Mouse (Mus musculus): ENCODE data around the gene Per1.

Per1 gene

GRCm38 (mm10) chr11:69100639-69101360 lies 5.8 kb downstream of the Per1 start:
- DNase-seq = no peak

GRCm38 (mm10) chr11:69101604-69102402 lies 6.8 kb downstream of the Per1 start:
- no peak for DNase-seq

GRCm38 (mm10) chr11:69102403-69102725 lies 7.3 kb downstream of the Per1 start:
- no peak for DNase-seq

DNA sequence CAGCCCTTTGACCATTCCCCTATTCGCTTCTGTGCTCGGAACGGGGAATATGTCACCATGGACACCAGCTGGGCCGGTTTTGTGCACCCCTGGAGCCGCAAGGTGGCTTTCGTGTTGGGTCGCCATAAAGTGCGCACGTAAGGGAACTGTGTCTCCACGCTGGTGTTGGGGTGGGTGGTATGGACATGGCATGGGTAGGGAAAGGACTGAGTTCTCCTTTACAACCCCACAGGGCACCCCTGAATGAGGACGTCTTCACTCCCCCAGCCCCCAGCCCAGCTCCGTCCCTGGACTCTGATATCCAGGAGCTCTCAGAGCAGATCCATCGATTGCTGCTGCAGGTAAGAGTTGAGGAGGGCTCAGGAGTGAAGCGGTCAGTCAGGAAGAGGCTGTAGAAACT lies 8.1 kb downstream of the Per1 start:
- DNase-seq = no peak

- no peak for DNase-seq
These were observed 8.8 kb downstream of the Per1 start for GRCm38 (mm10) chr11:69103531-69104435.

DNA sequence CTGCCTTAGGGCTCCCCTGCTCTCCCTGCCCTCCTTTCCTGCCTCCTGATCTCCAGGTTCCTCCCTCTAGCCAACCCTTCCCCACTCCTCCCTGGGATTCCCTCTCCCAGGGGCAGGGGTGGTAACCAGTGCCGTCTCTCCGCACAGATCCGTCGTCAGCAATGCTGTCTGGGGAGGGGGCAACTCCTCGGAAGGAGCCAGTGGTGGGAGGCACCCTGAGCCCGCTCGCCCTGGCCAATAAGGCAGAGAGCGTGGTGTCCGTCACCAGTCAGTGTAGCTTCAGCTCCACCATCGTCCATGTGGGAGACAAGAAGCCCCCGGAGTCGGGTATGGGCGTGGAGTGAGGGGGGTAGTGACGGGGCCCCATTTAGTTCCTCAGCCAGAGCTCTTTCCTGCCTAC lies 9.5 kb downstream of the Per1 start:
- no peak for DNase-seq

DNA sequence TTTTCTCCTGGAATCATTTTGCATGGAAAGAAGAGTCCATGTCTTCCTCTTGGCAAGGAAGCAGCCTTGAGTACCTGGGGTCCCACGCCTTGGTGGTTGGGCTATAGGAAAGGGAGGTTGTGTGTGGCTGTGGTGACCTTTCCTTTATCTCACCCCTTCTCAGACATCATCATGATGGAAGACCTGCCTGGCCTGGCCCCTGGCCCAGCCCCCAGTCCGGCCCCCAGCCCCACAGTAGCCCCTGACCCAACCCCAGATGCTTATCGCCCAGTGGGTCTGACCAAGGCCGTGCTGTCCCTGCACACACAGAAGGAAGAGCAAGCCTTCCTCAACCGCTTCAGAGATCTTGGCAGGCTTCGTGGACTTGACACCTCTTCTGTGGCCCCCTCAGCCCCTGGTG lies 10.2 kb downstream of the Per1 start:
- DNase-seq = no peak

DNA sequence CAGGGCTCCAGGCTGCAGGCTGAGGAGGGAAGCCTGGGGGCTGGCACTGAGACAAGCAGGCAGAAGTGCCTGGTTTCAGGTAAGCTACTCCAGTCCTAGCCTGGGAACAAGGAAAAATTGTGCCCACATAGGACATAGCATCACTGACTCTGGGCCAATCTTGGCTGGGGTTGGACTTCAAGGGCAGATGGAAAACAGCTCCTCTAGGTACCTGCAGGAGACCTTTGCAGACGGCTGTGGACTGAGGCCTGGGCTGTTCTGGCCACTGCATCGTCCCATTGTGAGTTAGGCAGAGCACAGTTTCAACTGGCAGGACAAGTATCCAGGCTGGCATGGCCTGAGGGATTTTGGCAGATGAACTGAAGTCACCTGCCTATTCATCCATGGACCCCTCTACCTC lies 10.8 kb downstream of the Per1 start:
- DNase-seq = no peak

DNA sequence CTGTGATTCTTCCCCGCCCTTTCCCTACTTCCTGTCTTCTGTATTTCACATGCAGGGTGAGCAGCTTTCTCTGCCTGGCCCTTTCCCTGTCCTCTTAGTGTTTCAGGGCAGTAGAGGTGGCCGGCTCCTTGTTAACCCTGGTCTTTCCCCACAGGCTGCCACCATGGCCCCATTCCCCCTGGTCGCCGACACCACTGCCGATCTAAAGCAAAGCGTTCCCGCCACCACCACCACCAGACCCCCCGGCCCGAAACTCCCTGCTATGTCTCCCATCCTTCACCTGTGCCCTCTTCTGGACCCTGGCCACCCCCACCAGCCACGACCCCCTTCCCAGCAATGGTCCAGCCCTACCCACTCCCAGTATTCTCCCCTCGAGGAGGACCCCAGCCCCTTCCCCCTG lies 11.3 kb downstream of the Per1 start:
- no peak for DNase-seq

DNA sequence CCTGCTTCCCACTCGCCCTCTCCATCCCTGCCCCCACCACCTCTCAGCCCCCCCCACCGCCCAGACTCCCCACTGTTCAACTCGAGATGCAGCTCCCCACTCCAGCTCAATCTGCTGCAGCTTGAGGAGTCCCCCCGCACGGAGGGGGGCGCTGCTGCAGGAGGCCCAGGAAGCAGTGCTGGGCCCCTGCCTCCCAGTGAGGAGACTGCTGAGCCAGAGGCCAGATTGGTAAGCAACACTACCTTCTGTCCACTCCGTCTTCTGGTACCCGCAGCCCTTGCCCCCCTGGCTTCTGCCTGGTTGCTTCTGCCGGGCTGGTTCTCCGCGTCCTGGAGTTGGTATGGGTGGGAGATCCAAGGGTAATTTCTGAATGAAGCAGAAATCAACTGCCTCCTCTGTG lies 11.8 kb downstream of the Per1 start:
- DNase-seq = no peak

GRCm38 (mm10) chr11:69107676-69108075 lies 12.7 kb downstream of the Per1 start:
- no peak for DNase-seq

- DNase-seq = no peak
These were observed 13.2 kb downstream of the Per1 start for GRCm38 (mm10) chr11:69108223-69108622.

DNA sequence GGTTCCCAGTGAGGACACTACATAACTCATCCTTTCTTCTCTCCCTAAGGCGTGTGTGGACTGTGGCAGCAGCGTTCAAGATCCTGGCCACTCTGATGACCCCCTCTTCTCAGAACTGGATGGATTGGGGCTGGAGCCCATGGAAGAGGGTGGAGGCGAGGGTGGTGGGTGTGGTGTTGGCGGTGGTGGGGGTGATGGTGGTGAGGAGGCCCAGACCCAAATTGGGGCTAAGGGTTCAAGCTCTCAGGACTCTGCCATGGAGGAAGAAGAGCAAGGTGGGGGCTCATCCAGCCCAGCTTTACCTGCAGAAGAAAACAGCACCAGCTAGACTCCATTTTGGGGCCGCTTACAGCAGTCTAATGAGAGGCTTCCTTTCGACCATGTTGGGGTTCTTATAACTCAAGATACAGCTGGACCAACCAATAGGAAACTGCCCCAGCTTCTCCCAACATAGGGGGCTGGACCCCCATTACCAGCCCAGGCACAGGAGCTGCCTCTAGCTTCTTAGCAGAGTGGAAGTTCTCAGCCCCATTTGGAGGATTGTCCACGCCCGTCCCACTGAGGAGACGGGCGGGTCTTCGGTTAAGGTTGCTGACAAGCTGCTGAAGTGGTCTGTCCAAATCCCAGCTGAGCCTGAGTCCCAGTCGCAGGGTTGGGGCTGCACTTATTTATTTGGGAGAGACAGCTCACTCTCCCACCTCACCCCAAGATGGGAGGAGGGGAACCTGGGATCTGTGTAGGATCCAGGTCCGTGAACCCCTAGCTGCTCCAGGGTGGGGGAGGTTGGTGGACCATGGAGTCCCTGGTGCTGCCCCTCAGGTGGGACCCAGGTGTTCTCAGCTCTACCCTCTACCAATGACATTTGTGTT lies 14.2 kb downstream of the Per1 start:
- DNase-seq = no peak

- DNase-seq = peak; percentile 91
These were observed 15.5 kb downstream of the Per1 start for GRCm38 (mm10) chr11:69110319-69111046.

- no peak for DNase-seq
These were observed 16.2 kb downstream of the Per1 start for GRCm38 (mm10) chr11:69111051-69111810.

- no peak for DNase-seq
These were observed 16.8 kb downstream of the Per1 start for GRCm38 (mm10) chr11:69111865-69112264.

- no peak for DNase-seq
These were observed 19.0 kb downstream of the Per1 start for GRCm38 (mm10) chr11:69114018-69114417.

DNA sequence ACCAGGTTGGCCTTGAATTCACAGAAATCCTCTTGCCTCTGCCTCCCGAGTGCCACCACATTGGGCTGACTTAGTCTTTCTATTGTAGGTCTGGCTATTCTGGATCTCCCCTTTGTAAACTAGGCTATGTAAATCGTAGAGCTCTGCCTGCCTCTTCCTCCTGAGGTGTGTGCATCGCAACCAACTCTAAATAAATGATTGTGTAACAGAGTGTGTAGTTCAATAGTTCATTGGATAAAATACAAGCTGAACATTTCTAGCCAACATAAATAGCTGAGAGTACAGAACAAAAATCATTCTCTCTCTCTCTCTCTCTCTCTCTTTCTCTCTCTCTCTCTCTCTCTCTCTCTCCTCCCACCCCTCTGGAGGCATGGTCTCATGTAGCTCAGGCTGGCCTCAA lies 19.6 kb downstream of the Per1 start:
- no peak for DNase-seq

DNA sequence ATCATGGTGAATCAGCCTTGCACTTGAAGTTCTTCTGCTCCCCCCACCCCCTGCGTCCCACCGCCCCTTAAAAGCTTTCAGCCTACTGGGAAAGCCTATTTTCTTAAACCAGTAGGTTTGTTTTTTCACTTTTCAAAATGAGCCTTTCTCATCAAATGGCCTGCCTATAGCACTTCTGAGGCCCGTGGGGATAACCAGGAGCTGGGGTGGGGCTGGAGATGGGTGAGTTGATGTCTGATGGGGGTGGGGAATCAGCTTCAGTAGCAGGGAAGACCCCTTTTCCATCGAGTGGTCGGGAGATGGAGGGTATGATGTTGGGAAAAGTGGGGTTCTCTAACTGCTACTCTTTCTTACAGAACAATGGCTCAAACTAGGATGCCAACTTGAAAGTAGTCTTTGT lies 21.8 kb downstream of the Per1 start:
- DNase-seq = no peak

GRCm38 (mm10) chr11:69117737-69118695 lies 23.0 kb downstream of the Per1 start:
- peak; percentile 81 for DNase-seq
